Mouse (Mus musculus) lung, postnatal 4 days (tissue): Measurements from ENCODE around the gene Lrp1.

ENCODE experiments used
- DNase-seq, 2 experiments: peaks; one replicate each; pipeline ENCODE4 v3.0.0; 2021

The Lrp1 gene

GRCm38 (mm10) chr10:127516576-127517260 lies 104.2 kb downstream of the Lrp1 start:
- peak in 1 of 2 experiments; percentile 66 for DNase-seq

GRCm38 (mm10) chr10:127515983-127516459 lies 104.9 kb downstream of the Lrp1 start:
- no peak for DNase-seq

- DNase-seq: no peak
Measured at GRCm38 (mm10) chr10:127515271-127515982, 105.5 kb downstream of the Lrp1 start.

DNA sequence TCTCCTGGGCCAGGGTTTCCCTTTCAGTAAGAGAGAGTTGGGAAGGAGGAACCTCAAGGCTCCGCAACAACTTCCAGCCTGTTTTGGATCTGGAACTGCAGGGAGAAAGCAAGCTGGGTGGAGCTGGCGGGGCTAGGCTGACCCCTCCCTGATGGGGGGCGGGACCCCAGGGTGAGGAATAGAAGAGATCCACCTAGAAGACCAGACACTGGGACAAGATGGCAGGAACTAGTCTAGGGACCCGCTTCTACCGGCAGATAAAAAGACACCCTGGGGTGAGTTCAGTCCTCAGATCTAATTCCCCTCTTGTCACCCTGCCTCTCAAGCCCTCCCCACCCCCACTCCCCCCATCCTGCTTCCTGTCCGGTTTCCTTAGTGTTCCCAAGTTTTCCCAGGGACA lies 106.2 kb downstream of the Lrp1 start, which contains the start of gene Ndufa4l2:
Ndufa4l2 (plus strand) TSS at position 204 of the 400 bp plus-strand sequence.
- DNase-seq: peak in 1 of 2 experiments; percentile 57

- DNase-seq: no peak
Measured at GRCm38 (mm10) chr10:127514111-127514698, 106.7 kb downstream of the Lrp1 start.

- no peak for DNase-seq
Measured at GRCm38 (mm10) chr10:127513501-127514091, 107.4 kb downstream of the Lrp1 start.

DNA sequence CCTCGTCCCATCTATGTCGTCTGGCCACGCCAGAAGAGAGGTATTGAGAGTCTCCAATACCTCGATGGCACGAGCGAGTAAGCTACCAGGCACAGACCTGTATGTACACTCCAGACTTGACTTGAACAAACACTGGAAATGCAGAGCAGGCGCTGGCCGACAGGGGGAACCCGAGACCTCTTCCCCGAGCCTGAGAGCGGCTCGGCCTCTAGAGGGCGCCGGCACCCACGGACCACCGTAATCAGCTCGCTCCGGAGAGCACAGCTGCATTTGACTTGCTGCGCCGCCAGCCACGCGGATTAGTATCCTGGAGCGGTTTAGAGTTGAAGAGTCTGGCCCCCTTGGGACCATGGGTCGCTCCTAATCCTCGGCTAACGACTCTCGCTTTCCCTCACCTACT lies 108.1 kb downstream of the Lrp1 start:
- peak; percentile 92 to 95 for DNase-seq

DNA sequence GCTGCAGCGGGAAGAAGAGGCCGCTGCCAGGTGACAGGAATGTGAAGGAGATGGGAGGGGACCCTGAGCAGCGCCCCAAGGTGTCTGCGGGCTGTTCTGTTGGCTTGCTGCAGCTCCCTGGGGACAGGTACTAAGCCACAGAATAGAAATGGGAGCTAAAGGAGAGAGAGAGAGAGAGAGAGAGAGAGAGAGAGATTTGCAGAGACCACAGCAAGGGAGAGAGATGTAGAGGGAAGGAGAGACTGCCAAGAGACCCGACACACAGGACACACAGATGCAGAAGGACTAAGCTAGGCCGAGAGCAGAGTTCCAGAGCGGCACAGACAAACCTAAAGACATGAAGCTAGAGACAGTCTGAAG lies 108.7 kb downstream of the Lrp1 start:
- DNase-seq: no peak

GRCm38 (mm10) chr10:127511634-127512306 lies 109.2 kb downstream of the Lrp1 start:
- DNase-seq: no peak

DNA sequence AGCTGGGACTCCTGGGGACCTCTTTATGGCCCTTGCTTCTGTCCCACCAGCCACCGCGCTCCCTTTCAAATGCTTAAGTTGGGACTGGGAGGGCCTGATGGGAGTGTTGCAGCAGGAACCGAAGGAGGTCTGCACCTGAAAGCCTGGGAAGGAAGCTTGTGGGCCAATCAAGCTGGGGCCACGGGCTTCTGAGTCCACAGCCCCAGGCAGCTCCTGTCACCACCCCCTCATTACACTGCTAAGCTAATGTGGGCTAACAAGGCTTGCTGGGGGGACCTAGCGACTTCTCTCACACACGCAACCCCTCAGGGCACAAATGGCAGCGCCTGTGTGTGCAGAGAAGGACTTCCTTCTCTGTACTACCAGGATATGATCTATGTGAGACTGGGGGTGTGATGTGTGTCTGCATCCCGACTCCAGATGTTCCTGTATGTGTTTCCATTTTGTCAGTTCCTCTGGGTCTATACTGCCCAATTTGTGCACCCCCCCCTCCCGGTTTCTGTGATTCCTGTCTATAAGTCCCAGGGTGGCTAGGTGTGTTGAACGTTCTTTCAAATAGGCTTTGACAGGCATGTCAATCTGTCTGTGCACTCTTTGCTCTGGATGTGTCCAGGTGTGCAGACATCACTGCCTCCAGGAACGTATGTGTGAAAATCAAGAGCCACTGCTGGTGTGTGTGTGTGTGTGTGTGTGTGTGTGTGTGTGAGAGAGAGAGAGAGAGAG lies 109.9 kb downstream of the Lrp1 start:
- DNase-seq: no peak

DNA sequence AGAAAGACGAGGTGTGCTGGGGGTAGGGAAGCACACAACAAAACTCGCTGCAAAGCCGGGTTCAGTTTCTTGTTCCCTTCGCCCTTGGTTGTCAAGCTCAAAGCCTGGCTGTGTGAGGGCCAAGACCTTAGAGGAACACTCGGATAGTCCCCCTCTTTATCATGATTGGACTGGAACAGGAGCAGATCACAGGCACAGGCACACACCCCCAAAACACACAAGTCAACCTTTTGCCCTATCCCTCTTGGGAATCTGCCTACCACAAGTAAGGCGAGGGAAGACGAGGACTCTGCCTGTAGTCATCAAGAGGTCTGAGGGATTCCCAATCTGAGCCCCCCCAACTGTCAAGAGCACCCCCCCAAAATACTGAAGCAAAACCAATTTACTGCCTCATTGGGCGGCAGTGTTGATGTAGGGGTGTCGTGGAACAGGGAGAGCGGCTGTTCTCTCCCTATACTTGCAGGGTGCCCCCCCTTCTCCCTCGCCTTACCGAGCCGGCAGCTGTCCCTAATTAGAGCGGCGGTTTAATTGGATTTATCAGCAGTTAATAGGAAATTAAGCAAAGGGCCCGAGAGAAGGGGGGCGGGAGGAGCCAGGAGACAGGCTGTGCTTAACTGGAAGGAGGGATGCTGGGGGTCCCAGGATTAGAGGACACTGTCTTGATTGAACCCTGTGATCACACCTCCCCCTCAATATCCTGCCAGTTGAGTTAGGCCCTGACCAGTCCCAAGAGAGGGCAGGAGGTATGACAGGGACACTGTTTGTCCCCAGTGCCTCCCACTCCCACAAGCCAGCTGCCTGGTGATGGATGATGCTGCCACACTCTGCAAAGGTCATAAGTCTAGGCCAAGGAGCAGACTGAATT lies 110.9 kb downstream of the Lrp1 start:
- no peak for DNase-seq

DNA sequence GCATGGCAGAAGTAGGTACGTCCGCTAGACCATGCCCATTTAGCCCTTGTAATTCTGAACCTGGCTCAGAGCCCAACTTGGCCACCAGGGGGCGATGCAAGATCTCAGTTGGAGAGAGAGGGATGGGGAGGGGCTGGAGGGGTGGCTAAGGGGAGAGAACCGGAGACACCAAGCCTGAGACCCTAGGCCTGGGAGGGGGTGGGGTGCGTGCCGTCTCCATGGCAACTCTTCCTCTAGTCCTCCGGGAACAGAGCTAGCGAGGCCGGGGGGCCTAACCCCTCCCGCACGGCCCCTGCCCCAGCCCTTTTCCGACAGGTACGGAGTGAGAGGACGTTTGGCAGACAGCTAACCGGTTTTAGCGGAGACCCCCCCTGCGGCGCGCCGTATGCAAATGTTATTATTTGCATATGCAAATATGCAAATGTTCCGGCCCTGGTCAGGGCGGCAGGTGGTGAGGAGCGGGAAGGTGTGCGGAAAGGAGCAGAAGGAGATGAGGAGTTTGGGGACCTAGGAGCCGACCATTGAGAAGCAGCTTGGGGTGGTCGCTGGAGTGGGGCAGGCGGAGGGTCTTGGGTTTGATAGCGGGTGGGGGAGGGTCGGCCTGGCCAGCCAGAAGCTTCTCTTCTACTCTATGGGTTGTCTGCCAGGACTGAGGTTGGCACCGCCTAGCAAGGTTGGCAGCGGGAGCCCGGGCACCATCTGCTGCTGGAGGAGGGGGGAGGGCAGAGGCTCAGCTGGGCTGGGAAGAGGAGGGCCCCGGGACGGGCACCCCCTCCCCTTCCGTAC lies 111.7 kb downstream of the Lrp1 start:
- peak; percentile 78 to 90 for DNase-seq

DNA sequence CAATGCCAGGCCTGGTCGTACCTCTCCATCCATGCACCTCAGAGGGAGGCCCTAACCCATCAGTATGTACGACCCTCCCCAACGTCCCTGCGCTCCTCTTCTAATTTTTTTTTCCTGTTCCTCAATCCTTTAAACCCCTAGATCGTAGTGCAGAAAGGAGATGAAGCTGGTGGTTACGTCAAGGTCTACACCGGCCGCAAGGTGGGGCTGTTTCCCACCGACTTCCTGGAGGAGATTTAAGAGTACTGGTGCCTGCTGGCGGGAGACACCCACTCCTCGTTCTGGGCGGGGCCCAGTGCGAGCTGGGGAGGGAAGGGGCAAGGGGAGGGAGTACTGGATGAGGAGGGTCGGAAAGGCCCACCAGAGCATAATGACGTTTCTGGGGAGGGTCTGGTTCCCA lies 112.7 kb downstream of the Lrp1 start:
- peak; percentile 80 to 85 for DNase-seq

- DNase-seq: no peak
Measured at GRCm38 (mm10) chr10:127500894-127501893, 119.8 kb downstream of the Lrp1 start, which contains the start of gene Stac3. Gene Stac3 (plus strand): TSS chr10:127501686.

GRCm38 (mm10) chr10:127500042-127500441 lies 120.9 kb downstream of the Lrp1 start:
- DNase-seq: no peak

DNA sequence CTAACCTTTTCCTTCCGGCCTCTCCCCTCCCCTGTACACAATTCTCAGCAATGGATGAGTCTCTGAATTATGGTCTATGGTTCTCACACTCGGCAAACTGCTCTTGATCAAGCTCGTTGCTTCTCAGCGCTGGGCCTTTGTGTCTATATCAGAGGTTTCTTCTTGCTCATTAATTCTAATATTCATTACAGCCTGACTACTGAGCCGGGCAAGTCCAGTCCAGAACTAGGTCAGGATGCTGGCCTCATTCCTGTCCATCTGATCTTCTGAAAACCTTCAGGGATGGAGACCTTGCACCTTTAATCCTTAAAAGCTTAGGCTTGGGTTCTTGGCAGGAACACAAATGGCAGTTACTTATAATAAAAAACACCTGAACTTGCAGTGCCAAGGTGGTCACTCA lies 121.4 kb downstream of the Lrp1 start:
- DNase-seq: no peak

- no peak for DNase-seq
Measured at GRCm38 (mm10) chr10:127496156-127496555, 124.8 kb downstream of the Lrp1 start.

GRCm38 (mm10) chr10:127492118-127492517 lies 128.8 kb downstream of the Lrp1 start:
- no peak for DNase-seq

- DNase-seq: no peak
Measured at GRCm38 (mm10) chr10:127491128-127491512, 129.8 kb downstream of the Lrp1 start.
